Mouse (Mus musculus) Patski (cell line): ENCODE results near the gene Gm21767. TPM values are rescaled to one million over a fixed set of nuclear protein-coding genes. Genes with fewer than 3 reads are reported as not detected.
"Not testable (repeated sequence)": the region's sequence is repeated elsewhere in the genome, so short reads cannot be mapped to it uniquely, and the experiment has no call there.

Experiments
- ATAC-seq: fragments of 100-300 bp; one replicate; pipeline ENCODE4 v1.8.0; 2021
- CTCF ChIA-PET: fragments of 350-600 bp; sonication (Branson Sonifier 250); formaldehyde crosslinking; loops from one replicate; lab custom pipeline; 2022; ENCODE audit warnings: inconsistent platforms; lab: Charles Lee
- POLR2A ChIA-PET: fragments of 350-600 bp; sonication (Branson Sonifier 250); formaldehyde crosslinking; loops from one replicate; lab custom pipeline; 2022; ENCODE audit warnings: antibody characterized with exemption, inconsistent platforms; lab: Charles Lee
- DNase-seq: peaks from one replicate; pipeline ENCODE4 v3.0.0-alpha.2; 2011; ENCODE audit warnings: low read depth, low spot score
- H3K27me3 ChIP-seq: fragments of 371-371 bp; one replicate; pipeline ENCODE4 v1.5.1; 2021
- in situ Hi-C: fragments of 300-500 bp; cut with MboI; formaldehyde crosslinking; loops from 3 replicates; pipeline ENCODE4 v1.11.1; 2018; ENCODE audit warnings: low pct_unique_long_range_greater_than_20kb, mixed read lengths
- polyA plus RNA-seq: library from polyadenylated mRNA; unstranded; gene quantifications from one replicate; pipeline ENCODE4 v1.2.3, GENCODE M21; 2021

The Gm21767 gene
- not detected for polyA plus RNA-seq

DNA sequence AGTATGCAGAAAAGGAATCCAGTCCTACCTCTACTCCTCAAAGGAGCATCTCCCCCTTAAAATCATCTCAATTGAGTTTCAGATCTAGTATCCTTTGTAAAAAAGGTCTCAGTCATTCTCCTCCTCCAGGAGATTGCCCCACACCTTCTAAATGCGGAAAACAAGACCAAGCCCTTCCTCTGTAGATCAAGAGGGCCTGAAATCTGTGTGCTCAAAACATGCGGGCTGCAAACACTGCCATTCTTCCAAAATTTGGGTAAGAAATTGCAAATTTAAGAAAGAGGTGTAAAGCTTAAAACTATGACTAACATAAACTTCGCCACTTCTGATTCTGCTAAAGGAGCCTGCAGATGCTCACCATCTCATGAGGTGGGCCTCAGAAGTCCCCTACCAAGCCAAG is at the start of gene Gm21767:
Gm21767 (plus strand) TSS at position 301 of the 400 bp plus-strand sequence.
- in situ Hi-C loops, CTCF ChIA-PET, POLR2A ChIA-PET, H3K27me3 ChIP-seq, DNase-seq, ATAC-seq: not testable (repeated sequence)
